Mouse (Mus musculus) hindbrain, embryonic 11.5 days (tissue): Measurements from ENCODE around the gene Rpe. TPM values are rescaled to one million over a fixed set of nuclear protein-coding genes. Genes with fewer than 3 reads are reported as not detected.

ENCODE experiments used
- ATAC-seq: fragments of 200-750 bp; cut with Nextera tagmentation; 2 replicates; pipeline ENCODE4 v1.8.0; 2017; ENCODE audit warnings: mild to moderate bottlenecking, moderate TSS enrichment, moderate library complexity; ENCODE audit not compliant: low FRiP score
- DNase-seq: peaks from one replicate; pipeline ENCODE4 v3.0.0-alpha.2; 2015; ENCODE audit warnings: low spot score
- H3K27ac ChIP-seq: fragments of 300-500 bp; sonication (generic); 2 replicates; pipeline ENCODE4 v1.5.1; 2014; ENCODE audit warnings: mild to moderate bottlenecking, low read depth, low read length
- H3K27me3 ChIP-seq: fragments of 300-500 bp; sonication (generic); 2 replicates; pipeline ENCODE4 v1.6.1; 2014; ENCODE audit warnings: mild to moderate bottlenecking, low read length, moderate library complexity, mixed read lengths; ENCODE audit not compliant: control insufficient read depth, insufficient read depth
- H3K36me3 ChIP-seq: fragments of 300-500 bp; sonication (generic); 2 replicates; pipeline ENCODE4 v1.6.1; 2014; ENCODE audit warnings: mild to moderate bottlenecking, low read length, moderate library complexity, mixed read lengths; ENCODE audit not compliant: control insufficient read depth, insufficient read depth
- H3K4me1 ChIP-seq: fragments of 300-500 bp; sonication (generic); replicated peaks from 2 replicates; pipeline ENCODE4 v1.6.1; 2014; ENCODE audit warnings: low read length, mixed read lengths; ENCODE audit not compliant: control insufficient read depth, insufficient read depth
- H3K4me2 ChIP-seq: fragments of 300-500 bp; sonication (generic); replicated peaks from 2 replicates; pipeline ENCODE4 v1.6.1; 2014; ENCODE audit warnings: mild to moderate bottlenecking, low read depth, low read length
- H3K4me3 ChIP-seq: fragments of 300-500 bp; sonication (generic); 2 replicates; pipeline ENCODE4 v1.5.1; 2014; ENCODE audit warnings: low read depth, low read length
- H3K9ac ChIP-seq: fragments of 300-500 bp; sonication (generic); 2 replicates; pipeline ENCODE4 v1.6.1; 2014; ENCODE audit warnings: low read depth, low read length
- H3K9me3 ChIP-seq: fragments of 300-500 bp; sonication (generic); 2 replicates; pipeline ENCODE4 v1.6.1; 2016; ENCODE audit warnings: low read length; ENCODE audit not compliant: control insufficient read depth
- WGBS: fragments of 180-500 bp; shearing (Covaris S2); extraction: QIAGEN DNeasy Blood & Tissue Kit; methylation state at CpG from one replicate; pipeline ENCODE4 v1.1.7; 2014; 5-methylcytosine and 5-hydroxymethylcytosine counted together
- polyA plus RNA-seq: library from polyadenylated mRNA; unstranded; fragments of >200 nt; fragmentation: Nextera tagmentation; extraction: Ambion mirVana; gene quantifications from 2 replicates; pipeline ENCODE4 v1.2.1, GENCODE M21; 2014

Rpe gene
- polyA plus RNA-seq, 1 experiment from 2014 or later, result 59.1 TPM

- WGBS, result 63% methylated on average over 6 of the region's 6 CpGs
- no peak overlapping the region for H3K9ac ChIP-seq
- H3K4me2 ChIP-seq, result no peak overlapping the region
- 0 out of 2 replicates have a peak, but pooled peaks cover 2% of the 10 kb centered on the region for H3K4me1 ChIP-seq
- ATAC-seq (no peak), DNase-seq (no peak)
- no peaks in the 10 kb centered on the region for H3K27me3 ChIP-seq
- H3K36me3 ChIP-seq, result no peaks in the 10 kb centered on the region
- no peaks in the 10 kb centered on the region for H3K9me3 ChIP-seq
- H3K27ac ChIP-seq, result no peak overlapping the region
- no peak overlapping the region for H3K4me3 ChIP-seq
Observed at GRCm38 (mm10) chr1:66704523-66704922, 3.9 kb downstream of the Rpe start.

DNA sequence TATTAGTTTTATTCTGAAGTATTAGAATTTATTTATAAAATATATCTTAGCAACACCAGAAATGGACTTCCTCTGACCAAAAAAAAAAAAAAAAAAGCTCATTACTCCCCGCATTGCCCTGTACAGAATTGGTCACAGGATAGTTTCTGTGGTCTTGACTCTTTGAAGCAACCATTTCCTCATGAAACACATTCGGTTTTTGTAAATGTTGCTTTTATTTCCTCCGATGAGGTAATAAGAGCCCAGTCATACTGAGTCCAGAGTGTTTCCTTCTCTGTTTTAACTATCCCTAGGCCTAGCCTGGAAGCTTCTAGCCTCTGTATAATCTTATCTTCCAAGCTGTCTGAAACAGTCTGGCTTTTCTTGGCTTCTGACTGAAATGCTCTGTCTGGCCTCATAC, 12.2 kb downstream of the Rpe start:
- Histone ChIP-seq H3K27me3 (no peaks in the 10 kb centered on the region), H3K4me3 (no peak overlapping the region), H3K27ac (no peak overlapping the region), H3K36me3 (no peaks in the 10 kb centered on the region), H3K4me2 (no peak overlapping the region), H3K9me3 (no peaks in the 10 kb centered on the region), H3K4me1 (no peaks in the 10 kb centered on the region), H3K9ac (no peak overlapping the region)
- WGBS, result 95% methylated on average over 3 of the region's 3 CpGs
- DNase-seq, result no peak
- no peak for ATAC-seq

- Histone ChIP-seq H3K27ac (no peak overlapping the region), H3K27me3 (no peaks in the 10 kb centered on the region), H3K9ac (no peak overlapping the region), H3K4me2 (no peak overlapping the region), H3K36me3 (no peaks in the 10 kb centered on the region), H3K4me1 (no peaks in the 10 kb centered on the region), H3K4me3 (no peak overlapping the region), H3K9me3 (no peaks in the 10 kb centered on the region)
- DNase-seq (no peak), ATAC-seq (no peak)
- 86% methylated on average over 1 of the region's 1 CpGs for WGBS
Observed at GRCm38 (mm10) chr1:66730581-66730980, 29.9 kb downstream of the Rpe start.

DNA sequence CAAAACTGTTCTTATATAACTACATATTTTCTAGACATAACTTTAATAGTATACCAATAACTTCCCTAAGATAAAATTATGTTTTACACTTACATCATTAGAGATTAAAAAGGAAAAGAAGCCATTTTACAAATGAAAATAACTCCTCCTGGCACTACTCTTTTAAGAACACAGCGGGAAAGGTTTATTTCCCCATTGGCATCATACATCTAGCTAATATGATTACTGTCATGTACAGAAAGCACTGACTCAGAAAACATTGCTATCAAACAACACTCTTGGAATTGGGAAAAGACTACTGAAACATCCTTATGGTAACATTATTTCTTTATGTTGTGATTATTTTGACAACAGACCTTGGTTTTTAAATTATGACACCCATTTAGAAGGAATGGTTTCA, 68.1 kb downstream of the Rpe start:
- no peaks in the 10 kb centered on the region for H3K27me3 ChIP-seq
- 87% methylated on average over 1 of the region's 1 CpGs for WGBS
- no peak for DNase-seq
- H3K9ac ChIP-seq, result no peak overlapping the region
- no peaks in the 10 kb centered on the region for H3K4me1 ChIP-seq
- no peak for ATAC-seq
- no peak overlapping the region for H3K4me3 ChIP-seq
- no peak overlapping the region for H3K4me2 ChIP-seq
- no peaks in the 10 kb centered on the region for H3K9me3 ChIP-seq
- no peak overlapping the region for H3K27ac ChIP-seq
- no peaks in the 10 kb centered on the region for H3K36me3 ChIP-seq

Other genes with a start within 250 kb of the Rpe start
- 0.80 and 1.3 TPM in 2 replicates for gene Unc80, start 232.5 kb upstream of the Rpe start, polyA plus RNA-seq
- gene Kansl1l, start 116.7 kb downstream of the Rpe start, polyA plus RNA-seq, result 11.8 and 16.7 TPM in 2 replicates
- 60.3 and 62.0 TPM in 2 replicates for gene Acadl, start 162.4 kb downstream of the Rpe start, polyA plus RNA-seq
- 9.6 and 14.5 TPM in 2 replicates for gene Myl1, start 244.6 kb downstream of the Rpe start, polyA plus RNA-seq